Mouse (Mus musculus) thymus, adult 2 months (tissue): ENCODE measurements at regions not wholly inside any gene's neighbourhood (a gene's known extent, or its start where the extent isn't known, plus 50 kb on each side); places are given as distances from the start of the nearest gene placed in this dataset.

Experiments used
- CTCF ChIP-seq: fragments of 200-500 bp; IDR thresholded peaks from 2 replicates; pipeline ENCODE4 v1.5.1; 2012; ENCODE audit warnings: mild to moderate bottlenecking, control low read depth, low read length, moderate library complexity, borderline replicate concordance; ENCODE audit not compliant: control insufficient read depth, poor library complexity, insufficient read depth; ENCODE audit errors: extremely low read depth
- POLR2A ChIP-seq: fragments of 200-500 bp; IDR thresholded peaks from 2 replicates; pipeline ENCODE4 v1.6.1; 2012; ENCODE audit warnings: mild to moderate bottlenecking, low read length, control low read depth, moderate library complexity; ENCODE audit not compliant: control insufficient read depth, poor library complexity, insufficient read depth; ENCODE audit errors: extremely low read depth

DNA sequence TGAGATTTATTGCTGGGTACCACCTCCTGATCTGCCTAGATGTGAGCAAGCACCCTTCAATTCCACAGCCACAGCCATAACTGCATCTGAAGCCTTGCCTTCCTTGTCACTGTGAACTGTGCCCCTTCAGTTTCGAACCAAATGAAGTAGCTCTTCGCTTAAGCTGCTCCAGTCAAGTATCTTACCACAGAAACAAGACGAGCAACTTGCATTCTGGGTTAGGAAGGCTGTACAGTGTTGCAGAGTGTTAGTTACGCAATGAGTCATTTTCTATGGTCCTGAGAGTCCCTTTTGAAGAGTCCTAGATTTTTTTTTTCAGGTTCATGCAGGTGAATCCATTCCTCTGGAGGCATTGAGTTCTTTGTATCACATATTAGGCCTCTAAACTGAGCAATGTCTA is 107.9 kb upstream of the Topaz1 start:
- no peak for TF ChIP-seq CTCF
- no peak for TF ChIP-seq POLR2A
